Mouse (Mus musculus): Measurements from ENCODE around the gene Gys2. TPM values are rescaled to one million over a fixed set of nuclear protein-coding genes. Genes with fewer than 3 reads are reported as not detected.

Gene Gys2
- total and polyA plus RNA-seq, 2 experiments from 2014 or later, result 0.10 TPM; not detected in 1

- H3K27ac ChIP-seq, result no peak overlapping the region
- no peak overlapping the region for H3K9ac ChIP-seq (replicated peaks; ENCODE audit: low read length)
- DNase-seq (ENCODE audit: low spot score) (peak; percentile 39), ATAC-seq (peak; percentile 65; the same call in 1 of the 2 replicates)
- no peaks in the 10 kb centered on the region for H3K27me3 ChIP-seq (ENCODE audit: insufficient read depth, low read length)
- peaks cover 6% of the 10 kb centered on the region; the same call in 1 of the 2 replicates for H3K4me1 ChIP-seq (ENCODE audit: insufficient read depth, low read length)
- 0 out of 2 replicates have a peak overlapping the region, but pooled peaks have one; percentile 10 for H3K4me2 ChIP-seq (ENCODE audit: low read depth, low read length)
- no peaks in the 10 kb centered on the region for H3K36me3 ChIP-seq (ENCODE audit: insufficient read depth, low read length)
- no peaks in the 10 kb centered on the region for H3K9me3 ChIP-seq (ENCODE audit: low read length)
- 27% methylated on average over 7 of the region's 7 CpGs for WGBS
- no peak for TF ChIP-seq CTCF (IDR thresholded peaks at IDR 0.05; ENCODE audit: low read depth)
- no peak overlapping the region for H3K4me3 ChIP-seq (ENCODE audit: low read length)
These were observed 14.9 kb downstream of the Gys2 start for GRCm38 (mm10) chr6:142458010-142458409.

GRCm38 (mm10) chr6:142455314-142455996 lies 17.5 kb downstream of the Gys2 start:
- H3K4me1 ChIP-seq (ENCODE audit: insufficient read depth, low read length), result peaks cover 6% of the 10 kb centered on the region; the same call in 1 of the 2 replicates
- no peaks in the 10 kb centered on the region for H3K9me3 ChIP-seq (ENCODE audit: low read length)
- no peak overlapping the region for H3K27ac ChIP-seq
- H3K4me2 ChIP-seq (ENCODE audit: low read depth, low read length), result no peak overlapping the region
- TF ChIP-seq CTCF (IDR thresholded peaks at IDR 0.05; ENCODE audit: low read depth), result no peak
- H3K4me3 ChIP-seq (ENCODE audit: low read length), result no peak overlapping the region
- DNase-seq (ENCODE audit: low spot score) (no peak), ATAC-seq (no peak)
- 63% methylated on average over 7 of the region's 7 CpGs for WGBS
- H3K9ac ChIP-seq (replicated peaks; ENCODE audit: low read length), result no peak overlapping the region
- no peaks in the 10 kb centered on the region for H3K36me3 ChIP-seq (ENCODE audit: insufficient read depth, low read length)
- H3K27me3 ChIP-seq (ENCODE audit: insufficient read depth, low read length), result no peaks in the 10 kb centered on the region

- DNase-seq (ENCODE audit: low spot score), result no peak
- 86% methylated on average over 2 of the region's 2 CpGs for WGBS
- no peak for ATAC-seq
- Histone ChIP-seq H3K27ac (no peak overlapping the region), H3K9ac (replicated peaks; ENCODE audit: low read length) (no peak overlapping the region), H3K4me3 (ENCODE audit: low read length) (no peak overlapping the region), H3K9me3 (ENCODE audit: low read length) (no peaks in the 10 kb centered on the region), H3K36me3 (ENCODE audit: insufficient read depth, low read length) (no peaks in the 10 kb centered on the region), H3K4me1 (ENCODE audit: insufficient read depth, low read length) (0 out of 2 replicates have a peak, but pooled peaks cover 3% of the 10 kb centered on the region), H3K27me3 (ENCODE audit: insufficient read depth, low read length) (no peaks in the 10 kb centered on the region), H3K4me2 (ENCODE audit: low read depth, low read length) (no peak overlapping the region)
- TF ChIP-seq CTCF (IDR thresholded peaks at IDR 0.05; ENCODE audit: low read depth), result no peak
These were observed 19.6 kb downstream of the Gys2 start for GRCm38 (mm10) chr6:142453311-142453710.

- ATAC-seq, result no peak
- Histone ChIP-seq H3K36me3 (ENCODE audit: insufficient read depth, low read length) (no peaks in the 10 kb centered on the region), H3K4me3 (ENCODE audit: low read length) (no peak overlapping the region), H3K4me2 (ENCODE audit: low read depth, low read length) (no peak overlapping the region), H3K4me1 (ENCODE audit: insufficient read depth, low read length) (no peaks in the 10 kb centered on the region), H3K9me3 (ENCODE audit: low read length) (no peaks in the 10 kb centered on the region), H3K9ac (replicated peaks; ENCODE audit: low read length) (no peak overlapping the region), H3K27ac (no peak overlapping the region), H3K27me3 (ENCODE audit: insufficient read depth, low read length) (no peaks in the 10 kb centered on the region)
- 79% methylated on average over 12 of the region's 12 CpGs for WGBS
- DNase-seq (ENCODE audit: low spot score), result no peak
- TF ChIP-seq CTCF (IDR thresholded peaks at IDR 0.05; ENCODE audit: low read depth), result no peak
These were observed 21.5 kb downstream of the Gys2 start for GRCm38 (mm10) chr6:142451381-142451780.

- Histone ChIP-seq H3K9me3 (ENCODE audit: low read length) (no peaks in the 10 kb centered on the region), H3K4me2 (ENCODE audit: low read depth, low read length) (no peak overlapping the region), H3K27ac (no peak overlapping the region), H3K36me3 (ENCODE audit: insufficient read depth, low read length) (no peaks in the 10 kb centered on the region), H3K9ac (replicated peaks; ENCODE audit: low read length) (no peak overlapping the region), H3K27me3 (ENCODE audit: insufficient read depth, low read length) (no peaks in the 10 kb centered on the region), H3K4me1 (ENCODE audit: insufficient read depth, low read length) (no peaks in the 10 kb centered on the region), H3K4me3 (ENCODE audit: low read length) (no peak overlapping the region)
- ATAC-seq, result 0 out of 2 replicates have a peak, but pooled peaks have one; percentile 29
- DNase-seq (ENCODE audit: low spot score), result peak; percentile 31
- TF ChIP-seq CTCF (IDR thresholded peaks at IDR 0.05; ENCODE audit: low read depth), result no peak
These were observed 43.8 kb downstream of the Gys2 start for GRCm38 (mm10) chr6:142429072-142429471.

- WGBS, result 56% methylated on average over 7 of the region's 7 CpGs
- no peaks in the 10 kb centered on the region for H3K4me1 ChIP-seq (ENCODE audit: insufficient read depth, low read length)
- H3K4me2 ChIP-seq (ENCODE audit: low read depth, low read length), result no peak overlapping the region
- no peak for TF ChIP-seq CTCF (IDR thresholded peaks at IDR 0.05; ENCODE audit: low read depth)
- no peaks in the 10 kb centered on the region for H3K36me3 ChIP-seq (ENCODE audit: insufficient read depth, low read length)
- no peak overlapping the region for H3K9ac ChIP-seq (replicated peaks; ENCODE audit: low read length)
- H3K27me3 ChIP-seq (ENCODE audit: insufficient read depth, low read length), result no peaks in the 10 kb centered on the region
- no peaks in the 10 kb centered on the region for H3K9me3 ChIP-seq (ENCODE audit: low read length)
- no peak for ATAC-seq
- no peak overlapping the region for H3K4me3 ChIP-seq (ENCODE audit: low read length)
- H3K27ac ChIP-seq, result no peak overlapping the region
- no peak for DNase-seq (ENCODE audit: low spot score)
These were observed 47.9 kb downstream of the Gys2 start for GRCm38 (mm10) chr6:142424976-142425375.

- no peaks in the 10 kb centered on the region for H3K9me3 ChIP-seq (ENCODE audit: low read length)
- WGBS, result 1% methylated on average over 20 of the region's 24 CpGs
- H3K4me2 ChIP-seq (ENCODE audit: low read depth, low read length), result peak overlapping the region; percentile 71
- peak overlapping the region; percentile 43; the same call in 1 of the 2 replicates for H3K9ac ChIP-seq (replicated peaks; ENCODE audit: low read length)
- H3K27me3 ChIP-seq (ENCODE audit: insufficient read depth, low read length), result peaks cover 19% of the 10 kb centered on the region; the same call in 1 of the 2 replicates
- no peak overlapping the region for H3K27ac ChIP-seq
- no peaks in the 10 kb centered on the region; the same call in 1 of the 2 replicates for H3K4me1 ChIP-seq (ENCODE audit: insufficient read depth, low read length)
- H3K4me3 ChIP-seq (ENCODE audit: low read length), result peak overlapping the region; percentile 38
- ATAC-seq (peak; percentile 56; the same call in 1 of the 2 replicates), DNase-seq (ENCODE audit: low spot score) (no peak)
- no peak for TF ChIP-seq CTCF (IDR thresholded peaks at IDR 0.05; ENCODE audit: low read depth)
- no peaks in the 10 kb centered on the region for H3K36me3 ChIP-seq (ENCODE audit: insufficient read depth, low read length)
These were observed 58.3 kb downstream of the Gys2 start for GRCm38 (mm10) chr6:142414597-142414996.
